Mouse (Mus musculus): Measurements from ENCODE around the gene Relt. TPM values are rescaled to one million over a fixed set of nuclear protein-coding genes. Genes with fewer than 3 reads are reported as not detected.

The Relt gene
- polyA plus RNA-seq (2012; ENCODE audit: insufficient read depth, insufficient read length, missing spikeins): 0.36 and 0.54 TPM in 2 replicates

- H3K4me1 ChIP-seq (ENCODE audit: control insufficient read depth, insufficient read depth, insufficient read length, low read length): no peaks in the 10 kb centered on the region
- H3K27ac ChIP-seq (replicated peaks; ENCODE audit: low read depth, low read length): no peak within 1 kb of the TSS
- peak within 1 kb of the TSS; percentile 65 for H3K4me3 ChIP-seq (ENCODE audit: insufficient read depth, low read depth, low read length)
These were observed at the start of gene Relt for GRCm38 (mm10) chr7:100862828-100863638. TSS of gene Relt (minus strand) at chr7:100863446.

GRCm38 (mm10) chr7:100911791-100912190 is 48.5 kb upstream of the Relt start:
- Histone ChIP-seq H3K4me1 (ENCODE audit: control insufficient read depth, insufficient read depth, insufficient read length, low read length) (0 out of 2 replicates have a peak, but pooled peaks cover 4% of the 10 kb centered on the region), H3K27ac (replicated peaks; ENCODE audit: low read depth, low read length) (peak overlapping the region; percentile 39)

GRCm38 (mm10) chr7:100911246-100911770 is 48.1 kb upstream of the Relt start:
- Histone ChIP-seq H3K4me3 (ENCODE audit: insufficient read depth, low read depth, low read length) (no peak overlapping the region), H3K4me1 (ENCODE audit: control insufficient read depth, insufficient read depth, insufficient read length, low read length) (0 out of 2 replicates have a peak, but pooled peaks cover 4% of the 10 kb centered on the region), H3K27ac (replicated peaks; ENCODE audit: low read depth, low read length) (peak overlapping the region; percentile 39)

More at GRCm38 (mm10) chr7:100911791-100912190, 48.5 kb upstream of the Relt start:
- H3K4me3 ChIP-seq (ENCODE audit: insufficient read depth, low read depth, low read length): no peak overlapping the region

GRCm38 (mm10) chr7:100908567-100908966 is 45.3 kb upstream of the Relt start:
- H3K4me3 ChIP-seq (ENCODE audit: insufficient read depth, low read depth, low read length): no peak overlapping the region
- peak overlapping the region; percentile 38 for H3K27ac ChIP-seq (replicated peaks; ENCODE audit: low read depth, low read length)
- 0 out of 2 replicates have a peak, but pooled peaks cover 4% of the 10 kb centered on the region for H3K4me1 ChIP-seq (ENCODE audit: control insufficient read depth, insufficient read depth, insufficient read length, low read length)

GRCm38 (mm10) chr7:100908061-100908460 is 44.8 kb upstream of the Relt start:
- Histone ChIP-seq H3K27ac (replicated peaks; ENCODE audit: low read depth, low read length) (peak overlapping the region; percentile 38), H3K4me3 (ENCODE audit: insufficient read depth, low read depth, low read length) (no peak overlapping the region), H3K4me1 (ENCODE audit: control insufficient read depth, insufficient read depth, insufficient read length, low read length) (0 out of 2 replicates have a peak, but pooled peaks cover 4% of the 10 kb centered on the region)

GRCm38 (mm10) chr7:100907231-100907630 is 44.0 kb upstream of the Relt start:
- Histone ChIP-seq H3K27ac (replicated peaks; ENCODE audit: low read depth, low read length) (0 out of 2 replicates have a peak overlapping the region, but pooled peaks have one; percentile 15), H3K4me1 (ENCODE audit: control insufficient read depth, insufficient read depth, insufficient read length, low read length) (0 out of 2 replicates have a peak, but pooled peaks cover 4% of the 10 kb centered on the region), H3K4me3 (ENCODE audit: insufficient read depth, low read depth, low read length) (no peak overlapping the region)

- Histone ChIP-seq H3K27ac (replicated peaks; ENCODE audit: low read depth, low read length) (no peak overlapping the region), H3K4me1 (ENCODE audit: control insufficient read depth, insufficient read depth, insufficient read length, low read length) (0 out of 2 replicates have a peak, but pooled peaks cover 2% of the 10 kb centered on the region), H3K4me3 (ENCODE audit: insufficient read depth, low read depth, low read length) (no peak overlapping the region)
These were observed 43.0 kb upstream of the Relt start for GRCm38 (mm10) chr7:100906029-100906789.

GRCm38 (mm10) chr7:100905037-100905436 is 41.8 kb upstream of the Relt start:
- H3K27ac ChIP-seq (replicated peaks; ENCODE audit: low read depth, low read length): no peak overlapping the region
- H3K4me3 ChIP-seq (ENCODE audit: insufficient read depth, low read depth, low read length): no peak overlapping the region
- H3K4me1 ChIP-seq (ENCODE audit: control insufficient read depth, insufficient read depth, insufficient read length, low read length): no peaks in the 10 kb centered on the region

GRCm38 (mm10) chr7:100904612-100905011 is 41.4 kb upstream of the Relt start:
- H3K27ac ChIP-seq (replicated peaks; ENCODE audit: low read depth, low read length): no peak overlapping the region
- no peaks in the 10 kb centered on the region for H3K4me1 ChIP-seq (ENCODE audit: control insufficient read depth, insufficient read depth, insufficient read length, low read length)
- no peak overlapping the region for H3K4me3 ChIP-seq (ENCODE audit: insufficient read depth, low read depth, low read length)

- H3K4me1 ChIP-seq (ENCODE audit: control insufficient read depth, insufficient read depth, insufficient read length, low read length): no peaks in the 10 kb centered on the region
- no peak overlapping the region for H3K27ac ChIP-seq (replicated peaks; ENCODE audit: low read depth, low read length)
- H3K4me3 ChIP-seq (ENCODE audit: insufficient read depth, low read depth, low read length): no peak overlapping the region
These were observed 39.3 kb upstream of the Relt start for GRCm38 (mm10) chr7:100902451-100903137.

GRCm38 (mm10) chr7:100897828-100898227 is 34.6 kb upstream of the Relt start:
- Histone ChIP-seq H3K27ac (replicated peaks; ENCODE audit: low read depth, low read length) (no peak overlapping the region), H3K4me3 (ENCODE audit: insufficient read depth, low read depth, low read length) (no peak overlapping the region), H3K4me1 (ENCODE audit: control insufficient read depth, insufficient read depth, insufficient read length, low read length) (no peaks in the 10 kb centered on the region)

GRCm38 (mm10) chr7:100894833-100895226 is 31.6 kb upstream of the Relt start:
- no peak overlapping the region for H3K27ac ChIP-seq (replicated peaks; ENCODE audit: low read depth, low read length)
- peak overlapping the region; percentile 37 for H3K4me3 ChIP-seq (ENCODE audit: insufficient read depth, low read depth, low read length)
- H3K4me1 ChIP-seq (ENCODE audit: control insufficient read depth, insufficient read depth, insufficient read length, low read length): no peaks in the 10 kb centered on the region

GRCm38 (mm10) chr7:100894057-100894832 is 31.0 kb upstream of the Relt start:
- Histone ChIP-seq H3K4me3 (ENCODE audit: insufficient read depth, low read depth, low read length) (peak overlapping the region; percentile 37), H3K4me1 (ENCODE audit: control insufficient read depth, insufficient read depth, insufficient read length, low read length) (no peaks in the 10 kb centered on the region), H3K27ac (replicated peaks; ENCODE audit: low read depth, low read length) (no peak overlapping the region)
